Mouse (Mus musculus): ENCODE results near the gene Fignl2. TPM values are rescaled to one million over a fixed set of nuclear protein-coding genes. Genes with fewer than 3 reads are reported as not detected.

Fignl2 gene
- polyA plus RNA-seq, 1 experiment from 2014 or later = 0.26 TPM

DNA sequence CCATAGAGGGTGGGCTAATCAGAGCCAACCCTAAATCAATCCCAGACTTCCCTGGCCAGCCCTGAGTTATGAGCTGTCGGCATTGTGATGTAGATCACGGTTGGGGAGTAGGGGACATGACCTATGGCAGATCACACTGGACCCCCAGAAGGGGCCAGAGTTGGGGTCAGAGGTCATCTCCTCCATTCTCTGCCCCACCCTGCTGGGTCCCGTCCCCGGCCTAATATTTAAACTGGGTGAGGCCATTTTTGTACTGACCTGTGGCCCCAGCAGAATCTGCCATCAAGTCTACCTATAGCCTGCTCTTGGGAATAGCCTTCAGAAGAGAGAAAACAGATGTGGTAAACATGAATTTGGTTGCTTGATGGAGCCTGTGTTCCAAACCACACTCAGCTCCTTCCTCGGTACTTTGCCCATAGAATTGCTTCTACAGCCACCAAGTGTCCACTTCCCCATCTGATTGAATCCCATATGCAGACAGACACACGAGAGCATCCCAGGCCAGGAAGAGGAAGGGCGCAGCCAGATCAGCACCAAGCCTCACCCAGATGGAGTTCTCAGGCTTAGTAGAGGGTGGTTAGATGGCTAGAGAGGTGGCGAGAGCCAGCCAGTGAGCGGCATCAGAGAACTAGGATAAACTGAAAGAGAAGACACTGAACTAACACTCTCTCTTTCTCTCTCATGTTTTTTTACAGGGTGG lies 25.4 kb upstream of the Fignl2 start:
- H3K9ac ChIP-seq (ENCODE audit: low read length) = no peak overlapping the region
- H3K9me3 ChIP-seq (ENCODE audit: control insufficient read depth, low read length) = no peaks in the 10 kb centered on the region
- 85% methylated on average over 9 of the region's 9 CpGs for WGBS
- peaks cover 0 to 4% of the 10 kb centered on the region in 2 experiments; a peak in 2 of 4 replicates for H3K4me1 ChIP-seq (ENCODE audit: control insufficient read depth in 2 of 2, insufficient read depth in 2 of 2, low read length in 2 of 2)
- H3K27ac ChIP-seq (replicated peaks in 1 of 2; ENCODE audit: control insufficient read depth in 1 of 2, insufficient read depth in 1 of 2, low read depth in 2 of 2, low read length in 2 of 2) = no peak overlapping the region
- no peak for ATAC-seq (ENCODE audit: insufficient number of reproducible peaks, insufficient read depth, low FRiP score, low read depth)
- H3K4me2 ChIP-seq (ENCODE audit: low read length) = no peak overlapping the region
- H3K4me3 ChIP-seq (ENCODE audit: control insufficient read depth in 1 of 2, insufficient read depth in 1 of 2, low read depth in 1 of 2, low read length in 2 of 2) = no peak overlapping the region
- H3K27me3 ChIP-seq (ENCODE audit: control insufficient read depth, insufficient read depth, low read length) = peaks cover 8% of the 10 kb centered on the region
- no peaks in the 10 kb centered on the region for H3K36me3 ChIP-seq (ENCODE audit: control insufficient read depth, insufficient read depth, low read length)

DNA sequence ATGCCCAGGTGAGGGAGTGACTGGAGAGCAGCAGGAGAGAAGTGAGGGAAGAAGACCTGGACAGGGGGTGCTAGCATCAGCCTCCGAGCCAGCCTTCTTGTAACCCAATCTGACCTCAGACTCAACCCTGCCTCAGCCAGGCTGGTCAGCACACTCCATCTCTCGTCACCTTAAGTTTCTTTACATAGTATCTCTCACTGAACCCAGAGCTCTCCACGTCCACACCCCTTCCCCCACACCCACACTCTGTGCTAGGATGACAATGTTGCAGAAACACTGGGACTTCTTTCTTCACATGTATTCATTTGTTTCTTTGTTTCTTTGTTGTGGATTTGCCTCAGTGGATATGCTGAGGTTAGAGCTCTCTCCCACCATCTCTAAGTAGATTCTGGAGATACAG lies 22.6 kb upstream of the Fignl2 start:
- WGBS = 50% methylated on average over 3 of the region's 3 CpGs
- Histone ChIP-seq H3K27me3 (ENCODE audit: control insufficient read depth, insufficient read depth, low read length) (peaks cover 14% of the 10 kb centered on the region), H3K4me1 (ENCODE audit: control insufficient read depth in 2 of 2, insufficient read depth in 2 of 2, low read length in 2 of 2) (peaks cover 8 to 10% of the 10 kb centered on the region in 2 experiments; a peak in 2 of 4 replicates), H3K9ac (ENCODE audit: low read length) (no peak overlapping the region), H3K4me2 (ENCODE audit: low read length) (no peak overlapping the region), H3K36me3 (ENCODE audit: control insufficient read depth, insufficient read depth, low read length) (no peaks in the 10 kb centered on the region), H3K27ac (replicated peaks in 1 of 2; ENCODE audit: control insufficient read depth in 1 of 2, insufficient read depth in 1 of 2, low read depth in 2 of 2, low read length in 2 of 2) (no peak overlapping the region), H3K4me3 (ENCODE audit: control insufficient read depth in 1 of 2, insufficient read depth in 1 of 2, low read depth in 1 of 2, low read length in 2 of 2) (no peak overlapping the region), H3K9me3 (ENCODE audit: control insufficient read depth, low read length) (no peaks in the 10 kb centered on the region)
- ATAC-seq (ENCODE audit: insufficient number of reproducible peaks, insufficient read depth, low FRiP score, low read depth) = no peak

DNA sequence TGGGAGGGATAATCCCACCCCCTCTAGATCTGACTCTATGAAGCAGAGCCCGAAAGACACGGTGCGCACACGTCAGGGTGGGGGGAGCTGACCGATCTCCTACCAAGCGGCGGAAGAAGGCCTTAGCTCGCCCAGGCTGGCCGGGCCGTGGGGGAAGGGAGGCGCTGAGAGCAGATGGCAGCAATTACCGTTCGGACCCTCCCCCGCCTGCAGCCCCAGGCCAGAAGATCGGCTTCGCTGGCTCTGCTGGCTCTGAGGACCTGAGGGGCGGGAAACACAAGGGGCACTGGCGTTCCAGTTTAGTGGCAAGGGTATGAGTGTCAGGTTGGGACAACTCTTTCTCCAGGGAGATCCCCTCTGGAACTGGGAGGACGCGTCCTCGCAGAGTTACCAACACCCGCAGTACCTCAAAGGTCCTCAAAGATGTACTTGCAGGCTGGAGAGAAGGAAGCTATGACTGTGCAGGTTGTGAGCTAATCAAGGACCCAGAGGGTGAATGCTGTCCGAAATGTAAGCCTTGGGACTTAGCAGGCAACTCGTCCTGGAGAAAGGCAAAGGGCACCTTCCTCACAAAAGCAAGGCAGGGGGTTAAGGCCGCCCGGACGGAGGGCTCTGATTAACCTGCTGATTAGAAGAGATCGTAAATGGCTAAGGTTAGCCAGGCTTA lies 19.8 kb upstream of the Fignl2 start:
- Histone ChIP-seq H3K4me2 (ENCODE audit: low read length) (peak overlapping the region; percentile 51), H3K27ac (replicated peaks in 1 of 2; ENCODE audit: control insufficient read depth in 1 of 2, insufficient read depth in 1 of 2, low read depth in 2 of 2, low read length in 2 of 2) (no peak overlapping the region), H3K36me3 (ENCODE audit: control insufficient read depth, insufficient read depth, low read length) (no peaks in the 10 kb centered on the region), H3K4me1 (ENCODE audit: control insufficient read depth in 2 of 2, insufficient read depth in 2 of 2, low read length in 2 of 2) (peaks cover 8 to 11% of the 10 kb centered on the region in 2 experiments; a peak in 2 of 4 replicates), H3K27me3 (ENCODE audit: control insufficient read depth, insufficient read depth, low read length) (peaks cover 14% of the 10 kb centered on the region), H3K9ac (ENCODE audit: low read length) (peak overlapping the region; percentile 31; the same call in 1 of the 2 replicates), H3K4me3 (ENCODE audit: control insufficient read depth in 1 of 2, insufficient read depth in 1 of 2, low read depth in 1 of 2, low read length in 2 of 2) (peak overlapping the region; percentile 13 to 20), H3K9me3 (ENCODE audit: control insufficient read depth, low read length) (no peaks in the 10 kb centered on the region)
- 7% methylated on average over 28 of the region's 28 CpGs for WGBS
- no peak for ATAC-seq (ENCODE audit: insufficient number of reproducible peaks, insufficient read depth, low FRiP score, low read depth)

- no peak overlapping the region for H3K4me2 ChIP-seq (ENCODE audit: low read length)
- no peak for ATAC-seq (ENCODE audit: insufficient number of reproducible peaks, insufficient read depth, low FRiP score, low read depth)
- H3K9me3 ChIP-seq (ENCODE audit: control insufficient read depth, low read length) = no peaks in the 10 kb centered on the region
- WGBS = 90% methylated on average over 3 of the region's 3 CpGs
- H3K9ac ChIP-seq (ENCODE audit: low read length) = no peak overlapping the region
- H3K36me3 ChIP-seq (ENCODE audit: control insufficient read depth, insufficient read depth, low read length) = no peaks in the 10 kb centered on the region
- H3K27ac ChIP-seq (replicated peaks in 1 of 2; ENCODE audit: control insufficient read depth in 1 of 2, insufficient read depth in 1 of 2, low read depth in 2 of 2, low read length in 2 of 2) = no peak overlapping the region
- H3K4me3 ChIP-seq (ENCODE audit: control insufficient read depth in 1 of 2, insufficient read depth in 1 of 2, low read depth in 1 of 2, low read length in 2 of 2) = no peak overlapping the region
- peaks cover 14% of the 10 kb centered on the region for H3K27me3 ChIP-seq (ENCODE audit: control insufficient read depth, insufficient read depth, low read length)
- peaks cover 8 to 17% of the 10 kb centered on the region in 2 experiments; a peak in 2 of 4 replicates for H3K4me1 ChIP-seq (ENCODE audit: control insufficient read depth in 2 of 2, insufficient read depth in 2 of 2, low read length in 2 of 2)
These were observed 17.0 kb upstream of the Fignl2 start for GRCm38 (mm10) chr15:101095392-101095791.

DNA sequence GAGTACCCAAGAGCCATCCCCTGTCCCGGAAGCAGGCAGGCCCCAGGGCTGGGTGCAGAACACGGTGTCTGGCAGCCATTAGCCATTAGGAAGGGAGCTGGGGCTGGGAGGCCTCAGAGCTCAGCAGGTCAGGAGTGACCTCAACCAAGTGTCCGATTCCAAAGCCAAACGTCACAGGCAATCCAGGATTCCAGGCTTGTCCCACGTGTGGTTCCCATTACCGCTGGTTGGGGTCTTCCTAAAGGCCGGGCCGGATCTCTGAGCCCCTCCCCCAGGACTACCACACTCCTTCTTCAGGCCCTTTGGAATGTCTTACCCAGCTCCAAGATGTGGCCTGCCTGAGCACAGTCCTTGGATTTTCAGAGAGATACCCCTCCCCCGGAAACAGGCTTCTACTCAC lies 16.6 kb upstream of the Fignl2 start:
- 58% methylated on average over 9 of the region's 9 CpGs for WGBS
- H3K9me3 ChIP-seq (ENCODE audit: control insufficient read depth, low read length) = no peaks in the 10 kb centered on the region
- H3K4me1 ChIP-seq (ENCODE audit: control insufficient read depth in 2 of 2, insufficient read depth in 2 of 2, low read length in 2 of 2) = peaks cover 8 to 17% of the 10 kb centered on the region in 2 experiments; a peak in 2 of 4 replicates
- H3K36me3 ChIP-seq (ENCODE audit: control insufficient read depth, insufficient read depth, low read length) = no peaks in the 10 kb centered on the region
- no peak overlapping the region for H3K27ac ChIP-seq (replicated peaks in 1 of 2; ENCODE audit: control insufficient read depth in 1 of 2, insufficient read depth in 1 of 2, low read depth in 2 of 2, low read length in 2 of 2)
- no peak overlapping the region for H3K9ac ChIP-seq (ENCODE audit: low read length)
- no peak overlapping the region for H3K4me3 ChIP-seq (ENCODE audit: control insufficient read depth in 1 of 2, insufficient read depth in 1 of 2, low read depth in 1 of 2, low read length in 2 of 2)
- ATAC-seq (ENCODE audit: insufficient number of reproducible peaks, insufficient read depth, low FRiP score, low read depth) = no peak
- no peak overlapping the region for H3K4me2 ChIP-seq (ENCODE audit: low read length)
- peaks cover 14% of the 10 kb centered on the region for H3K27me3 ChIP-seq (ENCODE audit: control insufficient read depth, insufficient read depth, low read length)

DNA sequence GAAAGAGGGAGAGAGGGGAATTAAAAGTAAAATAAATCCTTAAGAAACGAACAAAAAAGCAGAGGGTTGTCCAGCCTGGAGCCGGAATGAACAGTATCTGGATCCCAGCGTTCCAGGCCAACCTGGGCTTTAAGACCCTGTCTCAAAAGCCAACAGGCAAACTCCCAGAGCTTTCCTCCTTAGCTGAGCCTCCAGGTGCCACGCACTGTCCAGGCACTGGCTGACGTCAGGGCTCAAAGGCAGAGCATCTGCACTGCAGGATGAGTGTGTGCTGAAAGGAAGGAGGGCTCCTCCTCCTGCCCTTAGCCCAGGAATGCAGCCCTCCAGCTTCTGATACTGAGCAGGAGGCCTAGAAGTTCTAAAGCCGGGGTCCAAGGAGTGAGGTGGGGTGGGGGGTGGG lies 15.6 kb upstream of the Fignl2 start:
- no peak for ATAC-seq (ENCODE audit: insufficient number of reproducible peaks, insufficient read depth, low FRiP score, low read depth)
- H3K4me2 ChIP-seq (ENCODE audit: low read length) = no peak overlapping the region
- no peak overlapping the region for H3K27ac ChIP-seq (replicated peaks in 1 of 2; ENCODE audit: control insufficient read depth in 1 of 2, insufficient read depth in 1 of 2, low read depth in 2 of 2, low read length in 2 of 2)
- peaks cover 8% of the 10 kb centered on the region; the same call in 1 of the 2 replicates for H3K27me3 ChIP-seq (ENCODE audit: control insufficient read depth, insufficient read depth, low read length)
- no peaks in the 10 kb centered on the region for H3K36me3 ChIP-seq (ENCODE audit: control insufficient read depth, insufficient read depth, low read length)
- H3K4me3 ChIP-seq (ENCODE audit: control insufficient read depth in 1 of 2, insufficient read depth in 1 of 2, low read depth in 1 of 2, low read length in 2 of 2) = no peak overlapping the region
- H3K9me3 ChIP-seq (ENCODE audit: control insufficient read depth, low read length) = no peaks in the 10 kb centered on the region
- H3K9ac ChIP-seq (ENCODE audit: low read length) = no peak overlapping the region
- H3K4me1 ChIP-seq (ENCODE audit: control insufficient read depth in 2 of 2, insufficient read depth in 2 of 2, low read length in 2 of 2) = peaks cover 8 to 17% of the 10 kb centered on the region in 2 experiments; a peak in 2 of 4 replicates
- 39% methylated on average over 6 of the region's 6 CpGs for WGBS

DNA sequence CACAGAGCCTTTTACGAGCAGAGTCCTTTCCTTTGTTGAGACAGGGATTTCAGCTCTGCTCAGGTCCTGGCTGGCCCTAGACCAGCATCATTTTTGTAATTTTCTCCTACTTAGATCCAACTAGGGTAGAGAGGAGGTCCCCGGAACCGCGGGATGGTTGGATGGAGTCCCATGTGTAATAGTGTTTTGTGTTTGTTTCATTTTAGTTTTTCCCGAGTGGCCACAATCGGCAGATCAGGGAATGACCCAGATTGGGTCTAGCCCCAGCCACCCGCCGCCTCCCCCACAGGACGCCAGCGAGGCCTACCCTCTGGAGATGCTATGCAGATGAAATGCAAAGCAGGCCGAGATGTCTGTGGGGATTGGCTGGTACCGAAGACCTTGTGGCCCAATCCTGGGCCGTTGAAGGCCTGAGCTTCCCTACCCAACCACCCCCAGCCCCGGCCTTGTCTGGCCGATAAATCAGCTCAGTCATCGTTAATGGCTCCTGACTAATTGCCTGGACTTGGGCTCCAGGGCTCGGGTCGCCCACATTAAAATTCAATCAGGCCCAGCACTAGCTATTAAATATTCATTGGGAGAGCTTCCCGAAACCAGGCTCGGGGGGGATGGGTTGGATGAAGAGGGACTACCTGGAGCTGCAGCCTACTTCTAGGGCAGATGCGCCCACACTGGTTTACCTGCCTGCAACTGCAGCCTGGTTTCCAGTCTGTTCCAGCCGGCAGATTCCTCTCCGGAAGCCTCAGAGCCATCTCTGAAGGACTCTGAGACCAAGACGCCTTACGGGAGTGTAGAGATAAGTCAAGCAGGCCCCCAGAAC lies 14.7 kb upstream of the Fignl2 start:
- Histone ChIP-seq H3K4me1 (ENCODE audit: control insufficient read depth in 2 of 2, insufficient read depth in 2 of 2, low read length in 2 of 2) (peaks cover 4 to 13% of the 10 kb centered on the region in 2 experiments; a peak in 2 of 4 replicates), H3K27ac (replicated peaks in 1 of 2; ENCODE audit: control insufficient read depth in 1 of 2, insufficient read depth in 1 of 2, low read depth in 2 of 2, low read length in 2 of 2) (no peak overlapping the region), H3K9me3 (ENCODE audit: control insufficient read depth, low read length) (no peaks in the 10 kb centered on the region), H3K27me3 (ENCODE audit: control insufficient read depth, insufficient read depth, low read length) (no peaks in the 10 kb centered on the region), H3K4me3 (ENCODE audit: control insufficient read depth in 1 of 2, insufficient read depth in 1 of 2, low read depth in 1 of 2, low read length in 2 of 2) (no peak overlapping the region), H3K36me3 (ENCODE audit: control insufficient read depth, insufficient read depth, low read length) (no peaks in the 10 kb centered on the region), H3K4me2 (ENCODE audit: low read length) (no peak overlapping the region; the same call in 1 of the 2 replicates), H3K9ac (ENCODE audit: low read length) (no peak overlapping the region; the same call in 1 of the 2 replicates)
- no peak for ATAC-seq (ENCODE audit: insufficient number of reproducible peaks, insufficient read depth, low FRiP score, low read depth)
- WGBS = 28% methylated on average over 25 of the region's 25 CpGs

All from heart, embryonic 14.5 days (tissue).